Mouse (Mus musculus) MEL-GATA-1-ER (cell line): ENCODE measurements around the gene Cdx2.

Source experiments
- DNase-seq: peaks from one replicate; pipeline ENCODE4 v3.0.0-alpha.2; 2012; ENCODE audit warnings: low read depth; ENCODE audit errors: extremely low read depth

The Cdx2 gene

GRCm38 (mm10) chr5:147293127-147293910, 13.8 kb downstream of the Cdx2 start:
- DNase-seq = peak; percentile 87

GRCm38 (mm10) chr5:147292506-147293120, 14.5 kb downstream of the Cdx2 start:
- no peak for DNase-seq

- DNase-seq = peak; percentile 63
Measured at GRCm38 (mm10) chr5:147291764-147292505, 15.1 kb downstream of the Cdx2 start.

GRCm38 (mm10) chr5:147284365-147284764, 22.7 kb downstream of the Cdx2 start:
- DNase-seq = no peak

- no peak for DNase-seq
Measured at GRCm38 (mm10) chr5:147277547-147277925, 29.5 kb downstream of the Cdx2 start.

DNA sequence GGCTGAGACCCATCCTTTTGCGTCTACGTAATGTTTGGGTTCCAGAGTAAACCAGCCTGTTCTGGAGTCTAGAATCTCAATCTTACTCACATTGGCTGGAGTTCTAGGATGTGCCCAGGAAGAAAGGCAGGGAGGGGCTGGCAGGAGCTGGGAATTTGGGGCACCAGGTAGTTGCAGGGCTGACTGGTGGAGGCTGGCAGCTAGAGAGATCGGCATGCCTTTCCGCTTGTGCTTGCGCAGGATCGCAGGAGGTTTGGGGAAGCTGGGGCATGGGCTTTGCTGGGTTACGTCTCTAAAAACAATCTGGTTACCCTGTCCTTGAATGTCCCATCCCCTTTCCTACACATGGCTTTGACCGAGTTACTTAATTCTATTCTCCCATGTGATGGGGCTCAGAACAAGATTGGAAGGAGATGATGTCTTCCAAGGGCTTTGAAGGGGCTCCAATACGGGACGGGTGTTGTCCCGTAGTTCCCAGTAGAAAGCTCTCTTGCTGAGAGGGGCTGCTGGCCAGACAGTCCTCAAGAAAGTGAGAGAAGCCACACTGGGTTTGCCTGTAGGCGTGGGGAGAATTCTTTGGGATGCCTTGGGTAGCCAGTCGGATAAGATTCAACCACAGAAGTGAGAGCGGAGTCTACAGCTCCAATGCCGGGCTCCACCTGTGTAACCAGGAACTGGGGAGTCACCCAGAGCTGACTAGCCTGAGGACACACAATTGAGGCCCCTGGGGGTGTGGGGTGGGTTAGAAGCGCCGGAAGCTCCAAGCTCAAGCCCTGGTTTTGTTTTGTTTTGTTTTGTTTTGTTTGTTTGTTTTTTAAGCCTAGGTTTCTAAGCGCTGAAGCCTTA, 30.1 kb downstream of the Cdx2 start:
- DNase-seq = no peak

DNA sequence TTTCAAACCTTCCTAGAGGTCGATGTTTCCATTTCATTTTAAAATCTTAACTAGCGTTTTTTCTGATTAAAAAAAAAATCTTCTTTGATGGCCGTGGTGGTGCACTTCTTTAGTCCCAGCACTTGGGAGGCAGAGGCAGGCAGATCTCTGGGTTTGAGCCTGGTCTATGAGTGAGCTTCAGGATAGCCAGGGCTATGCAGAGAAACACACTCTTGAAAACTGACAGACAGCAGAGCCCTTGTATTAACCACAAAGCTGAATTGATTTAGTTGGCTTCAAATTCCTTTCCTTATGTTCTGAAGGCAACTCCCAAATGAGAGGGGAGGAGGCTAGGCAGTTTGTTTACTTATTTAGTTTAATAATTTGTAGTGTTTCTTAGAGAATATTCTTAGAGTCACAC, 31.3 kb downstream of the Cdx2 start:
- no peak for DNase-seq

GRCm38 (mm10) chr5:147274174-147275141, 32.6 kb downstream of the Cdx2 start:
- DNase-seq = no peak

DNA sequence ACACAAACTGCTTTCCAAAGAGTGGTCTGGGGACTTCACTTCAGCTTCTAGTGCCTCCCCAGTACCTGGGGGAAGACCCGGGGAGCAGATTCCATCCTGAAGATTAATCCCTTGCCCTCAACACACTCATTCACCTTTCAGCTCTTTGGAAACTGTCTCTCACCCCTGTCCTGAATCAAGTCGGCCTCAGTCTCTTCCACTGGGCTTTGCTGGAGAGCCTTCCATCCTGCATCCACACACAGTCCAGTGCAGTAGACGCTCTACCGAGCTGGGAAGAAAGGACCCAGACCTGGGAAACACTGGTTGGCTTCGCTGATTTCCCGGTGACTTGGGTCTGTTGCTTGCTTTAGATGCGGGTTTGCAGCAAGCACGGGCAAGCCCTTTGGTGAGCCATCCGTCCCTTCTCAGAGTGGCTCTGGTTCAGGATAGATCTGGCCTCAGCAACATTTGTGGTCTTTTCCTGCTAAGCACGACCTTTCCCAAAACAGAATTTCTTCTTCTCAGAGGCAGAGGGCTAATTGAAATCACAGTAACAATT, 34.2 kb downstream of the Cdx2 start:
- no peak for DNase-seq

DNA sequence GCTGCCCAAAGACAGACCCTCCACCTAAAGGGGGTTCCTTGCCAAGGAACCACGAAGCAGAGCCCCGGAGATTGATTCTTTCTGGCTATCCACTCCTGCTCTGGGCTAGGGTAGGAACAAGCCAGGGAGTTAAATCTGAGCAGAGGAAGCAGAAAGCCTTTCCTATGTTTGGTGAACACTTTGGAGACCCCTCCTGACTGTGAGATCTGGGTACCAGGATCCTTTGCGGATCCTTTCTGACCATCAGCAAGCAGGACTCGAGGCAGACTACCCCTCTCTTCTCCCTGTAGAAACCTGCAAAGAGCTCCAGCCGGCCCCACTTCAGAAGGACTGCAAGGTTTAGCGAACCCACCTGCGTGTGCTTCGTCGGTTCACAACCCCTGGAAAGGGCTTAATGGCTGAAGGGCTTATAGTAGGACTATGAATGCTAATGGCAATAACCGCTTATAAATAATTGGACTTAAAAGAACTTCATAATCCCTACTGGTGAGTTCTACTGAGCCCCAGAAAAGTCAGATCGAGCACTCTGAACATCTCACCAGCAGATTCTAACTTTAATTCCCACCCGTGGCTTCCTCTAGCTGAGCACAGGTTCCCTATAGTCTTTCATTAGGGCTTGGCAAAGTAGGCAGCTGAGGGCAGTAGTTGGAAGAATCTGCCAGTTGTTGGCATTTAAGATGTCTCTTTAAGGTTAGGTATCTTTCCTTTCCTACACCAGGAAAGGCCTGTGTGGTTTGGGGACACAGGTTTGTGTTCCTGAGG, 34.8 kb downstream of the Cdx2 start:
- no peak for DNase-seq

- DNase-seq = no peak
Measured at GRCm38 (mm10) chr5:147270673-147271655, 36.1 kb downstream of the Cdx2 start.

DNA sequence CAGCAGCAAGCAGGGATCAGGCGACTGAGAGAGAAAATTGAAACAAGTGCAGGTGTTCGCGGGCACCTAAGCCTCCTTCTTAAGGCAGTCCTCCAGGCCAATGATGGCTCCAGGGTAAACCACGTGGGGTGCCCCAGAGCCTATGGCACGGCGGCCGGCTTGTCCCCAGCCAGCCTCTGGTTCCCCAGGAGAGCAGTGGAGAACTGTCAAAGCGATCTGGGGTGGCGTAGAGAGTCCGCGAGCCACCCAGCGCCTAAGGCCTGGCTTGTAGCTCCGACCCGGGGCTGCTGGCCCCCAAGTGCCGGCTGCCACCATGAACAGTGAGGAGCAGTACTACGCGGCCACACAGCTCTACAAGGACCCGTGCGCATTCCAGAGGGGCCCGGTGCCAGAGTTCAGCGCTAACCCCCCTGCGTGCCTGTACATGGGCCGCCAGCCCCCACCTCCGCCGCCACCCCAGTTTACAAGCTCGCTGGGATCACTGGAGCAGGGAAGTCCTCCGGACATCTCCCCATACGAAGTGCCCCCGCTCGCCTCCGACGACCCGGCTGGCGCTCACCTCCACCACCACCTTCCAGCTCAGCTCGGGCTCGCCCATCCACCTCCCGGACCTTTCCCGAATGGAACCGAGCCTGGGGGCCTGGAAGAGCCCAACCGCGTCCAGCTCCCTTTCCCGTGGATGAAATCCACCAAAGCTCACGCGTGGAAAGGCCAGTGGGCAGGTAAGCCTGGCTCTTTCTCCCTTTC, 37.0 kb downstream of the Cdx2 start, which contains the start of gene Pdx1:
Gene Pdx1 (plus strand): TSS at position 34 of the 747 bp plus-strand sequence.
- DNase-seq = no peak

DNA sequence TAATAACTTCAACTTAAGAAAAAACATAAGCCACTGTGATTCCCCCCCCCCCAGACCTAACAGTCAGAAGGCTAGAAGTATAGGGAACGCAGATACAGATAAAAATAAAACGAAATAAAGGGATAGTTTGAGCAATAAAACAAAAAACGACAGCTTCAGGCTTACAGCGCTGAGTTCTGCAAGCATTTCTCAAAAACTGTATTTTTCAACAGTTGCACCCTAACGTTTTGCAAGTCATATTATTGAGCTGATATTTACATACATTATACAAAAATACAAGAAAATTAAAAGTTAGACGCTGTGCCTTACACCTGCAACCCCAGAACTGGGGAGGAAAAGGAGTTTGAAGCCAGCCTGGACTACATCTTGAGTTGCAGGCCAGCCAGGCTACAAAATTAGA, 37.7 kb downstream of the Cdx2 start:
- no peak for DNase-seq

GRCm38 (mm10) chr5:147268728-147269127, 38.3 kb downstream of the Cdx2 start:
- no peak for DNase-seq

GRCm38 (mm10) chr5:147267434-147267833, 39.6 kb downstream of the Cdx2 start:
- DNase-seq = no peak

- DNase-seq = no peak
Measured at GRCm38 (mm10) chr5:147263945-147264344, 43.1 kb downstream of the Cdx2 start.

- no peak for DNase-seq
Measured at GRCm38 (mm10) chr5:147261899-147262541, 45.0 kb downstream of the Cdx2 start.
